Mouse (Mus musculus) NIH3T3 (cell line): ENCODE measurements at regions not wholly inside any gene's neighbourhood (a gene's known extent, or its start where the extent isn't known, plus 50 kb on each side); places are given as distances from the start of the nearest gene placed in this dataset.

Experiments used
- DNase-seq: peaks from one replicate; pipeline ENCODE4 v3.0.0-alpha.2; 2012; ENCODE audit warnings: low read depth

DNA sequence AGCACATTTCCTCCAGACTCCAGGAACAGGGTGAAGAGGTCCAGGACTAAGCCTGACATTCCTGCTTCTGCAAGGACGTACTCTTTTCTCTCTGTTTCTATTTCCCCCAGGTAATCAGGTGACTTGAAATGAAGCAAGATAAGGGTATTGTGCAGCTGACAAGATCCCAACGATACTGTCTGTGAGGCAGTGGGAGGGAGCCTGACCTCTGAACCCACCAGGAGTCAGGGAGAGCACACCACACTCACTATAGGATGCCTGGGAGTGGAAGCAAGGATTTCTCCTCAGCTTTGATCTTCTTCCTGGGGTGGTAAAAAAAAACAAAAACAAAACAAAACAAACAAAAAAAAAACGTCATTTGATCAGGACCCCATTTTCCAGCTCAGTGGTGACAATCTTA lies 141.1 kb upstream of the A230072I06Rik start:
- DNase-seq, result no peak

GRCm38 (mm10) chr8:12137913-12138312 lies 140.7 kb upstream of the A230072I06Rik start:
- DNase-seq, result no peak

DNA sequence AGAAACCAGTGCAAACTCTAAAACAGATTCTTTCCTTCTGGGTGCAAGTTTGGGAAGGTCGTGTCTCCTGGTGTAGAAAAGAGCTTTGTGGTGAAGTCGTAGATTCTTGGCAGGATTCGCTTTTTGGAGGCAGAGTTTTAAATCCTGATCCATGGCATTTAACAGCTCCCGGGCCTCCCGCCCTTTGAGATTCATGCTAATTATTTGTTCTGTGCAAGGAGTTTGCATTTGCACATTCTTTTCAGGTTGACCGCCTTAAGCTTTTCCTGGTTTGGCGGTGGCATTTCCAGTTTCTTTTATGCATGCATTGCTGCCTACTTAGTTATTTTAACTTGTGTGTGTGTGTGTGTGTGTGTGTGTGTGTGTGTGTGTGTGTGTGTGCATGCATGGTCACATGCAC lies 126.9 kb upstream of the A230072I06Rik start:
- DNase-seq, result no peak

DNA sequence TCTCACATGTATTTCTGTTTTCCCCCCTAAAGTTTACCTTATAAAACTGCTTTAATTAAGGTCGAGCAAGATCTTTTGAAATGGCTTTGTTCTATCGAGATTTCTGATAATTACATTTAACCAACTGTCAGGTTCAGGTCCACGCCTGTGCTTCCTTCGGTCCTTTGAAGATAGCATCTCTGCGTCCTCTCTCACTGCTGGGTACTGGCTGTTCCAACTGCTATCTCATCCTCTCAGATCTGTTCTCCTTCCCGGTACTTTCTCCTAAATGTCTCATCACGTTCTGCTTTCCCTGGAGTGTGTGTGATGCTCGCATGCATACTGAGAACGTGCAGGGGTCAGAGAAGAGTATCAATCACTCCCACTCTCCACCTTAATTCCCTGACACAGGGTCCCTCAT lies 125.8 kb upstream of the A230072I06Rik start:
- DNase-seq, result no peak

DNA sequence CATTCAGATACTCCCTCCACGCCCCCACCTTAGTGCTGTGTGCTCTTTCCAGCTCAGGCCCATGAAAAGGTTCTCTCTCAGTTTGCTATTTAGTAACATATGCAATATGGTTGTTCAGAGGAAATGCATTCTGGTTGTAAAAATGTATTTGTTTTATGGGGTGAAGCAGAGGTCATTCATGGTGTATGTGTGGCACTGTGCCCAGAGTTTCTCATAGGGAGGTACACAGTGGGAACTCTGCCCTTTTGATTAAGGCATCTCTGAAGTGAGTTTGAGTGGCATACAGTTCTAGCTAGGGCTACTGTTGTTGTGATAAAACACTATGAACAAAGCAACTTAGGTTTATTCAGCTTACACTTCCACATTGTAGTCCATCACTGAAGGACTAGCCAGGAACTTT lies 121.7 kb upstream of the A230072I06Rik start:
- DNase-seq, result no peak

DNA sequence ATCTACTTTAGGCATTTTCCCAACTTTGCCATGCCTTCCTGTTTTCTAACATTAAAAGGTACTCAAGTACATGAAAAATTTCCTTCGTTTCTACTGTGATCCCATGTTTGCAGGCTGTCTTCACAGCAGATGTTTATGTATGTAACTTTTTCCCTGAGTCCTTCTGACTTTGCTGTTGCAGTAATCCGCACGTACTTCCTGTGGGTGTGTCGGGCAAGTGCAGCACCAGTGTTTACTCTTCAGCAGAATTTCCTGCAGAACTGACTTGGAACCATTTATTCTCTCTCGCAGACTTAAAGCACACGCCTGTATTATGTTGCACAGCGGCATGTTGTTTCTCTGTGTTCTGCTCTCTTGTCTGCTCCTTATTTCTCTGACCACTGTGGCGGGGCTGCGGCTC lies 120.4 kb upstream of the A230072I06Rik start:
- DNase-seq, result no peak

DNA sequence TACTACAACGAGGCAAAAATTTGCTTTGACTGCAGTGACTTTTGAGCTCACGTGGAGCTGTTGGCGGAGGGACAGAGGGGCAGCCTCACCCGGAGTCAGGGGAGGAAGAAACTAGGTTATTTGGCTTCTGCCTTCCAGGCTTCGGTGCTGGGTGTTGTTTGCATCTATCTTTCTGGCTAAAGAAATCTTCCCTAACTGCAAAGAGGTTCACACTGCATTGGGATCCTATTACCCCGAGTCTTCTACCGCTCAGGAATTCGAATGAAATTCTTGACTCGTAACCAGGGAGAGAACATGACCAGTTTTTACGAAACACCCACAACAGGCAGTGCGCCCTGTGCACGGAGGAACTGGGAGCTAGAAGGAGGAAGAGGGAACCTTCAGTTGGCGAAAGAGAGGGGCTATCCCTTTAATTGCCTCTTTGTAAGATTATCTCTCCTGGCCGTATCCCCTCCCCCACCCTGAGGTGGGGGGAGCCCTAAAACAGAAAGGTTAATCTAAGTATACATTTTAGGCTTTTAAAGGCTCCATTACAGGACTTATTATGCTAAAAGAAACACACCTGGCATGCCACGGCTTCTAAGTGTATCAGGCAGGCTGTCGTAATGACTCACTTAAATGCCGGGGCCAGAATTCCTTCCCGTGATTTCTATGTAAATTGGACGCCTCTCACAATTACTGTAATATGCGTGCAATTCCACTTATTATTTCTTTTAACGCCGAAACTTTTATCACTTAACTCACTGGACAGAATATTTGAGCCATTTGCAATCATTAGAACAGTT lies 115.5 kb upstream of the A230072I06Rik start:
- no peak for DNase-seq

GRCm38 (mm10) chr8:12165487-12166152 lies 113.0 kb upstream of the A230072I06Rik start:
- no peak for DNase-seq

- no peak for DNase-seq
Measured at GRCm38 (mm10) chr8:12171788-12172187, 106.8 kb upstream of the A230072I06Rik start.

- DNase-seq, result no peak
Measured at GRCm38 (mm10) chr8:12175496-12175895, 103.1 kb upstream of the A230072I06Rik start.

DNA sequence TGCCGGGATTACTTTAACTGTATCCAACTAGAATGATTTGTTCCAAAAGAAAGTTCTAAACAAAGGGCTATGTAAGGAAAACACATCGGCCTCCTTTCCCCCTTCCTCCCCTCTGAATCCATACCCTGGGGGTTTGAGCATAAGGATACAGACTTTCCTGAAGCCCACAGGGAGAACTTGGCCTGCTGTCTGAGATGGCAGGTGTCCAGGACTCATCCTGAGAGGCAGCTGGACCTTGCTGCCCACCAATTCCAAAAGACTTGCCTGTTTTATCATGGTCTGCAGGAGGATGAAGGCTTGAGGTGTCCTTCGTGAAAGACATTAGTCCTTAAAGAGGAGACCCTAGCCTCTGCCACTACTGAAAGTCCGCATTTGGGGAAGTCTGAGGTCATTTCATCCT lies 94.0 kb upstream of the A230072I06Rik start:
- no peak for DNase-seq

- no peak for DNase-seq
Measured at GRCm38 (mm10) chr8:12187366-12187765, 91.3 kb upstream of the A230072I06Rik start.

DNA sequence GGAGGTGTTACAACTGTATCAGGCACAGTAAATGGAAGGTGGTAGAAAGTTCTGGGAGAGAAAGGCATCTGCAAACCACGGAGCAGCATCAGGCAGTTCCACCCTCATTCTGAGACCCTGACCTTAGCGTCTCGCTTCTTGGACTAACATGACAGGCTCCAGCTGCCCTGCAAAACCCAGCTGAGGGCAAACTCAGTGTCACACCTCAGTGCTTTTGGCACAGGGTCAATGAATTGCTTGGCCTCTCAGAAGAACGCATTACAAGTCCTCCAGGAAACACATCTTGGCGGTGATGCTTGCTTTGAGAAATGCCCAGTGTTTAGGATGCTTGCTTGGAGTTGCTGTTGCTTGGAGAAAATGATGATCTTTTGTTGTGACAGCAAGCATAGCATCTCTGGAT lies 90.2 kb upstream of the A230072I06Rik start:
- DNase-seq, result no peak

- DNase-seq, result no peak
Measured at GRCm38 (mm10) chr8:12188960-12189359, 89.7 kb upstream of the A230072I06Rik start.

DNA sequence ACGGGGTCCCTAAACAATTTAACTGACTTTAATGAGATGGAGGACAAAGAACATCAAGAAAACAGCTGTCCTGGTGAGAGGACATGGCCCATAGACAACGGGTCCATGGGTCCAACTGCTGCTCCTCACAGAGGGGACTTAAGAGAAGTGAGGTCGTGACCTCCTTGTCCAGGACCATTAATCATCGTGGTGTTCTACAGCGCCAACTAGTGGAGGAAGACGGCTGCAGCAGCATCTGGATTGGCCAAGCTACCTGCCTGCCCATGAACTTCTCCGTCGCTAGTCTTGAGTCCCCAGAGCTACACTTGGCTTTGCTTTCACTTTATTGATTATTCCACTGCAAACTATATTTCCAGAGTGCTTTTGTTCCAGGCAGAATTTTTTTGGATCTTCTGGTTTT lies 86.6 kb upstream of the A230072I06Rik start:
- no peak for DNase-seq

DNA sequence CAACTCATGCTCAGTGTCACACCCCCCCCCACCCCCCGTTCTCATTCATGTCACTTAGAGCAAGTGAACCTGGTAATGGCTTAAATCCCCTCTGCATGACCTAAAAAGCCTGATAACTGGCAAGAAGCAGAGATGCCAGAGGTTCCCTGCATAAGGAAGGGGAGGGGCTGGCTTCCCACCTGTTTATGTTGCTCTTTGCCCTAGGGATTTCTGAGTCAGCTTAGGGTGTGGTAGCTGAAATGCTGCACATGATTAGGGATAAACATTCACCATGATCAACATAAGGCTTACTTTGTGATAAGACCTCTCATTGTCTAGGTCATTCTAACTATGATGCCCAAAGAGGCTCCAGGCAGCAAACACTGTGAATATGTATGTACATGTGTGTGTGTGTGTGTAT lies 72.7 kb upstream of the A230072I06Rik start:
- DNase-seq, result no peak

DNA sequence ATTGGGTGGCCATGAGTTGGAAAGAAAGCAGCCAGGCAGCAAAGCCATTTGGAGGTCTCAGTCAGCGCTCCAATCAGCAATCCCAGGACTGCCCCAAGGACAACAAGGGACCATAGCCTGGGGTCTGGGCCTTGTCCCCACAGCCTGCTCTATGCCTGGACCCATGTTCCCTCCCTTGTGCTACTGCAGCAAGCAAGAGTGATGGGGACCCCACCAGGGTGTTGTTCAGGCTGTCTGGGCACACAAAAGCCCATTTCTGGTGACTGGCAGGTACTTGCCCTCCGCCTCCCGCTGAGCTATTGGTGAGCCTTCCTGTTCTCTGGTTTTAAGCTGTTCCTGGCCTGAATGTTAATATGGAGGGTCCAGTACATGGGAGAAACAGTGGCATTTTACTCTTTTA lies 71.2 kb upstream of the A230072I06Rik start:
- DNase-seq, result no peak

DNA sequence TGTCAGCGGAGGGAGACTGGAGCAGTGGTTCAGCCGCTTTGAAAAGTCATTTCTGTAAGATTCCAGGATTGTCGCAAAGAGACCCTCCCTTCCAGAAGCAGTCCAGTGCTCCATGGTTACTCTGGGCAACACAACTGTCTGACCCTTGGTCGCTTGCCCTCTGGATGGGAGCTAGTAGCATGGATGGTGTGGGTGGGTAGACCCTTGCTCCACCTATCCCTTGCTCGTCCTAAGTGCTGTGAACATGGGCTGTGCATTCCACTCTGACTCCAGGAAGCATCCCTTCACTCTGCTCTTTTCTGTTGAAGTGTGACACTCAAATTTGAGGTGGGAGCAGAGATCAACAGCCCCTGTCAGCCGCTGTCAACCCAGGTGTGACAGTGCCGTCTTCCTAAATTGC lies 64.8 kb upstream of the A230072I06Rik start:
- no peak for DNase-seq

- no peak for DNase-seq
Measured at GRCm38 (mm10) chr8:12214205-12215019, 64.2 kb upstream of the A230072I06Rik start.

DNA sequence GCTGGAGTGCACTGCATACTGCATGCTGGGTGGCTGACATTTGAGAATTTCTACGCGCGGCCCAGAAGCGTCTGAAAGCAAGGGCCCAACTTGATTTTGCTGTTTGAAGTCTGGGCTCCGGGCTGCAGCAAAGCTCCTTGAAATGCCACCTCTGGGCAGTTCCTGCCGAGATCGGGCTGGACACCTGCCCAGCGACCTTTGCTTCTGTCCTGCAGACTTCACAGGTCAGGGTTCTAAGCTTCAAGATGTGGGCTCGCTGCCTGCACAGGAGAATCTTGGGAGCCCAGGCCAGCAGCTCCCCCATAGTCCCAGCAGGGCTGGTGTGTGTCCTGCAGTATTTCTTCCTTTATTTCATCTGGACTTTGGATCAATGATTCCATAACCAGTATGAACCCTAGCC lies 57.1 kb upstream of the A230072I06Rik start:
- no peak for DNase-seq

- DNase-seq, result no peak
Measured at GRCm38 (mm10) chr8:12223376-12223775, 55.2 kb upstream of the A230072I06Rik start.
